Mouse (Mus musculus) thymus, adult 2 months (tissue): ENCODE results near the gene Atn1. TPM values are rescaled to one million over a fixed set of nuclear protein-coding genes. Genes with fewer than 3 reads are reported as not detected.

Source experiments
- DNase-seq: peaks from one replicate; pipeline ENCODE4 v3.0.0; 2021
- H3K27ac ChIP-seq: fragments of 200-500 bp; 2 replicates; pipeline ENCODE4 v1.5.1; 2012; ENCODE audit warnings: low read length, control low read depth; ENCODE audit not compliant: control insufficient read depth, insufficient read depth
- H3K27me3 ChIP-seq: fragments of 200-500 bp; 2 replicates; pipeline ENCODE4 v1.6.1; 2012; ENCODE audit warnings: mild to moderate bottlenecking, low read length, moderate library complexity, mixed read lengths; ENCODE audit not compliant: control insufficient read depth, insufficient read depth
- H3K36me3 ChIP-seq: fragments of 200-500 bp; 2 replicates; pipeline ENCODE4 v1.6.1; 2012; ENCODE audit warnings: mild to moderate bottlenecking, low read length, moderate library complexity; ENCODE audit not compliant: control insufficient read depth, insufficient read depth
- H3K4me1 ChIP-seq: fragments of 200-500 bp; replicated peaks from 2 replicates; pipeline ENCODE4 v1.6.1; 2012; ENCODE audit warnings: low read length; ENCODE audit not compliant: control insufficient read depth, insufficient read depth
- H3K4me3 ChIP-seq: fragments of 200-500 bp; 2 replicates; pipeline ENCODE4 v1.5.1; 2012; ENCODE audit warnings: mild to moderate bottlenecking, low read length, control low read depth, moderate library complexity; ENCODE audit not compliant: control insufficient read depth, insufficient read depth
- CTCF ChIP-seq: fragments of 200-500 bp; IDR thresholded peaks from 2 replicates; pipeline ENCODE4 v1.5.1; 2012; ENCODE audit warnings: mild to moderate bottlenecking, control low read depth, low read length, moderate library complexity, borderline replicate concordance; ENCODE audit not compliant: control insufficient read depth, poor library complexity, insufficient read depth; ENCODE audit errors: extremely low read depth
- POLR2A ChIP-seq: fragments of 200-500 bp; IDR thresholded peaks from 2 replicates; pipeline ENCODE4 v1.6.1; 2012; ENCODE audit warnings: mild to moderate bottlenecking, low read length, control low read depth, moderate library complexity; ENCODE audit not compliant: control insufficient read depth, poor library complexity, insufficient read depth; ENCODE audit errors: extremely low read depth
- WGBS: fragments of 180-500 bp; shearing (Covaris S2); methylation state at CpG from one replicate; pipeline ENCODE4 v1.1.7; 2018; 5-methylcytosine and 5-hydroxymethylcytosine counted together
- polyA plus RNA-seq: library from polyadenylated mRNA; depleted of rRNA; stranded (reverse); fragments of >200 nt; gene quantifications from 2 replicates; pipeline ENCODE4 v1.2.3, GENCODE M21; 2012

Atn1 gene
- polyA plus RNA-seq, 1 experiment: 48.3 TPM

- Histone ChIP-seq H3K4me1 (peaks cover 20% of the 10 kb centered on the region), H3K36me3 (no peaks in the 10 kb centered on the region), H3K27ac (no peak overlapping the region), H3K27me3 (no peaks in the 10 kb centered on the region), H3K4me3 (peak overlapping the region; percentile 45)
- TF ChIP-seq POLR2A: no peak
- no peak for TF ChIP-seq CTCF
- 7% methylated on average over 9 of the region's 9 CpGs for WGBS
- DNase-seq: no peak
Measured at GRCm38 (mm10) chr6:124768704-124769044, 12.3 kb upstream of the Atn1 start.

- Histone ChIP-seq H3K4me3 (peak overlapping the region; percentile 45; the same call in 1 of the 2 replicates), H3K4me1 (peaks cover 20% of the 10 kb centered on the region), H3K27me3 (no peaks in the 10 kb centered on the region), H3K36me3 (no peaks in the 10 kb centered on the region), H3K27ac (no peak overlapping the region)
- TF ChIP-seq CTCF (no peak), POLR2A (no peak)
- WGBS: 75% methylated on average over 19 of the region's 19 CpGs
- DNase-seq: no peak
Measured at GRCm38 (mm10) chr6:124767920-124768703, 11.8 kb upstream of the Atn1 start.

- Histone ChIP-seq H3K36me3 (no peaks in the 10 kb centered on the region), H3K4me3 (no peak overlapping the region), H3K4me1 (peaks cover 20% of the 10 kb centered on the region), H3K27me3 (no peaks in the 10 kb centered on the region), H3K27ac (no peak overlapping the region)
- DNase-seq: no peak
- TF ChIP-seq POLR2A (no peak), CTCF (no peak)
- WGBS: 93% methylated on average over 4 of the region's 4 CpGs
Measured at GRCm38 (mm10) chr6:124767536-124767919, 11.2 kb upstream of the Atn1 start.

GRCm38 (mm10) chr6:124765951-124766350, 9.6 kb upstream of the Atn1 start:
- Histone ChIP-seq H3K4me3 (no peak overlapping the region), H3K4me1 (peaks cover 20% of the 10 kb centered on the region), H3K27me3 (no peaks in the 10 kb centered on the region), H3K36me3 (no peaks in the 10 kb centered on the region), H3K27ac (no peak overlapping the region)
- WGBS: 97% methylated on average over 7 of the region's 7 CpGs
- TF ChIP-seq POLR2A (no peak), CTCF (no peak)
- DNase-seq: no peak

GRCm38 (mm10) chr6:124759259-124759658, 2.9 kb upstream of the Atn1 start:
- Histone ChIP-seq H3K36me3 (no peaks in the 10 kb centered on the region), H3K4me3 (no peak overlapping the region), H3K4me1 (peaks cover 7% of the 10 kb centered on the region; the same call in 1 of the 2 replicates), H3K27me3 (no peaks in the 10 kb centered on the region), H3K27ac (no peak overlapping the region)
- under 1% methylated on average over 5 of the region's 5 CpGs for WGBS
- peak; percentile 88 for DNase-seq
- TF ChIP-seq CTCF: peak; percentile 83
- TF ChIP-seq POLR2A: no peak

GRCm38 (mm10) chr6:124758849-124759232, 2.5 kb upstream of the Atn1 start:
- no peak for DNase-seq
- peaks cover 7% of the 10 kb centered on the region; the same call in 1 of the 2 replicates for H3K4me1 ChIP-seq
- WGBS: 49% methylated on average over 2 of the region's 2 CpGs
- H3K27ac ChIP-seq: no peak overlapping the region
- no peak for TF ChIP-seq CTCF
- no peak for TF ChIP-seq POLR2A
- no peak overlapping the region for H3K4me3 ChIP-seq
- no peaks in the 10 kb centered on the region for H3K36me3 ChIP-seq
- H3K27me3 ChIP-seq: no peaks in the 10 kb centered on the region
